Mouse (Mus musculus): Measurements from ENCODE around the gene Slc51a.

DNA sequence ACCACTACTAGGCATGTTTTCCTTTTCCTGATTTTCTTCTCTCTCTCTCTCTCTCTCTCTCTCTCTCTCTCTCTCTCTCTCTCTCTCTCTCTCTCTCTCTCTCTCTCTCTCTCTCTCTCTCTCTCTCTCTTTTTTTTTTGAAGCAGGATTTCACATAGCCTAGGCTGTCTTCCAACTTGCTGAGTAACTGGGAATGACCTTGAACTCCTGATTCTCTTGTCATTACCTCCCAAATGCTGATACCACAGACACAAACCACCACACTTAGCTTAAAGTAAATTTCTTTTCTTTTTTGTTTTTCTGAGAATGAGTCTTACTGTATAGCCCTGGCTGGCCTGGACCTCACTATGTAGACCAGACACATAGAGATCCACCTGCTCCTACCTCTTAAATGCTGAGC, 53.0 kb downstream of the Slc51a start:
- no peak for TF ChIP-seq EP300 (optimal IDR thresholded peaks at IDR 0.05)
- no peak for TF ChIP-seq CTCF (IDR thresholded peaks at IDR 0.05; ENCODE audit: low read depth)
